ENCODE assay signal across 8 mouse cellular contexts in the genomic region with DNA sequence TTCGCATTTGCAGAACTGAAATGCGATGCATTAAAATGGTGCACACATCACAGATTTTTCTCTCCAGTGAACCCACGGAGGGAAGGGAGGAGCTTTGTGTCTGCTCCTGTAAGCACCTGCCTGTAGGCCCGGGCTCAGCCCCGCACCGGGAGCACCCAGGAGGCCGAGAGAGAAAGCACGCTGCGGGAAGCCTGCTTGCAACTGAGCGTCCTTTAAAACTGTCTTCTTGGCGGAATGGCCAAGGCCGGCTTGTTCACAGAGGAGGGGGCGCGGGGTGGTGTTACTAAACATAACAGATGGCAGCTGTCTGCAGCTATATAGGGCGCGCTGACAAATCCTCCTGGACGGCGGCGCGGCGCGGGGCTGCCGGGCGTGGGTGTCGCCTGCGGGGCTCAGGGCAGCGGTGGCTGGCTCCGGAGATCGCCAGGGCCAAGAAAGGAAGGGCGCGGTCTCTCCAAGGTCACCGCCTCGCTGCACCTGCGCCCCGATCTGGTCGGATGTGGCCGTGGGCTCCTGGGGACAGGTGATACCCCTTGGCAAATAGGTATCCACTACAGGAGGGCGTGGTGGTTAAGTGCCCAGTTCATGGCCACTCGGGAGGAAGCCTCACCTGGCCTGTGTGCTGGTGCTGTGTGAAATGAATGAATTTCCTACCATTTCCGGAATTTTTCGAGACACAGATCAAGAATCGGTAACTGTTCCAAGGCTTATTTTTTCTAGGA.
DNase-seq lines count a peak whose midpoint lies in the region; ATAC-seq lines count a peak whose summit lies in the region.

No protein-coding gene starts in this region.

- H3K27me3 ChIP-seq in forebrain, embryonic 10.5 days (ENCODE audit: poor library complexity, severe bottlenecking), result peaks cover 97% of the 10 kb centered on the region
- H3K27me3 ChIP-seq in midbrain, embryonic 11.5 days (ENCODE audit: control insufficient read depth, insufficient read depth, low read length), result peaks cover 36% of the 10 kb centered on the region
- H3K27me3 ChIP-seq in stomach, embryonic 16.5 days (ENCODE audit: control insufficient read depth, insufficient read depth, low read length), result peaks cover 4% of the 10 kb centered on the region; the same call in 1 of the 2 replicates

- ATAC-seq in midbrain, embryonic 11.5 days (ENCODE audit: low FRiP score), result peak; percentile 64
- peak; percentile 33; the same call in 1 of the 2 replicates for ATAC-seq in stomach, embryonic 16.5 days (ENCODE audit: insufficient read depth, low FRiP score)

- H3K9me3 ChIP-seq in forebrain, embryonic 10.5 days, result no peaks in the 10 kb centered on the region
- H3K9me3 ChIP-seq in midbrain, embryonic 11.5 days (ENCODE audit: control insufficient read depth, low read length), result no peaks in the 10 kb centered on the region
- H3K9me3 ChIP-seq in stomach, embryonic 16.5 days (replicated peaks; ENCODE audit: control insufficient read depth, low read length), result no peaks in the 10 kb centered on the region

- peak; percentile 48 for DNase-seq in MN1 (ENCODE audit: low spot score)
- DNase-seq in adrenal gland, postnatal 36 days, result peak; percentile 60 to 67
- DNase-seq in forebrain, embryonic 10.5 days (ENCODE audit: extremely low spot score, low spot score), result no peak
- DNase-seq in heart, postnatal 10 days, result peak; percentile 37 to 39
- peak; percentile 44 to 45 for DNase-seq in layer of hippocampus, postnatal 36 days
- DNase-seq in midbrain, embryonic 11.5 days (ENCODE audit: low spot score, missing footprints), result no peak
- DNase-seq in thymus, postnatal 25 days, result no peak

- H3K4me3 ChIP-seq in forebrain, embryonic 10.5 days, result peak overlapping the region; percentile 35
- peak overlapping the region; percentile 20 for H3K4me3 ChIP-seq in midbrain, embryonic 11.5 days (ENCODE audit: low read depth, low read length)
- H3K4me3 ChIP-seq in stomach, embryonic 16.5 days (replicated peaks; ENCODE audit: low read length), result peak overlapping the region; percentile 42

- intact Hi-C loops in heart, postnatal 10 days (cut with DNase I), result loop anchor here (10.0 kb wide), 1 partner anchor 287 kb away; no protein-coding TSS in a partner anchor

- H3K9ac ChIP-seq in midbrain, embryonic 11.5 days (ENCODE audit: low read length), result peak overlapping the region; percentile 30; the same call in 1 of the 2 replicates
- H3K9ac ChIP-seq in stomach, embryonic 16.5 days (ENCODE audit: low read length), result peak overlapping the region; percentile 54

- H3K27ac ChIP-seq in forebrain, embryonic 10.5 days, result no peak overlapping the region
- H3K27ac ChIP-seq in midbrain, embryonic 11.5 days (ENCODE audit: low read depth, low read length), result no peak overlapping the region
- H3K27ac ChIP-seq in stomach, embryonic 16.5 days (ENCODE audit: low read length), result no peak overlapping the region

- no peaks in the 10 kb centered on the region for H3K36me3 ChIP-seq in forebrain, embryonic 10.5 days (replicated peaks)
- H3K36me3 ChIP-seq in midbrain, embryonic 11.5 days (ENCODE audit: control insufficient read depth, insufficient read depth, low read length), result no peaks in the 10 kb centered on the region
- H3K36me3 ChIP-seq in stomach, embryonic 16.5 days (ENCODE audit: control insufficient read depth, insufficient read depth, low read length), result no peaks in the 10 kb centered on the region

- peaks cover 15% of the 10 kb centered on the region for H3K4me1 ChIP-seq in forebrain, embryonic 10.5 days
- peaks cover 2% of the 10 kb centered on the region; the same call in 1 of the 2 replicates for H3K4me1 ChIP-seq in midbrain, embryonic 11.5 days (ENCODE audit: control insufficient read depth, insufficient read depth, low read length)
- H3K4me1 ChIP-seq in stomach, embryonic 16.5 days (ENCODE audit: control insufficient read depth, insufficient read depth, low read length), result peaks cover 3% of the 10 kb centered on the region; the same call in 1 of the 2 replicates

- WGBS in forebrain, embryonic 10.5 days, result 9% methylated on average over 42 of the region's 42 CpGs
- WGBS in midbrain, embryonic 11.5 days, result 10% methylated on average over 42 of the region's 42 CpGs
- WGBS in stomach, embryonic 16.5 days, result 7% methylated on average over 42 of the region's 42 CpGs

- H3K4me2 ChIP-seq in midbrain, embryonic 11.5 days, result peak overlapping the region; percentile 40
- peak overlapping the region; percentile 65 for H3K4me2 ChIP-seq in stomach, embryonic 16.5 days (ENCODE audit: low read depth, low read length)

Comparison
In these comparisons a context has a peak if more than half of its experiments do, and no peak if none do; other contexts are left out.
1. DNase-seq: peak in MN1 (single experiment), adrenal gland, postnatal 36 days (2 of 2), heart, postnatal 10 days (2 of 2) and layer of hippocampus, postnatal 36 days (2 of 2); none in forebrain, embryonic 10.5 days (single experiment), midbrain, embryonic 11.5 days (single experiment) and thymus, postnatal 25 days (single experiment).
2. Peak in every context shown above with its lines, with median percentiles within 50 percentile points of each other: H3K4me3 ChIP-seq.